ENCODE assay signal across 12 mouse cellular contexts in genomic region chr5:100751655-100752054, GRCm38 (mm10). TPM values are rescaled to one million over a fixed set of nuclear protein-coding genes. Genes with fewer than 3 reads are reported as not detected.
DNase-seq lines count a peak whose midpoint lies in the region; ATAC-seq lines count a peak whose summit lies in the region.
"Had no signal": no experiment of that assay in that cellular context is flagged by ENCODE, and none has a peak within 500 bp of the region (broad histone marks: within the 10 kb centered on the region; RNA-seq: fewer than 3 reads in every experiment).

No protein-coding gene starts in this region.

- H3K4me2 ChIP-seq in forebrain, embryonic 14.5 days (ENCODE audit: low read length): no peak overlapping the region
- no peak overlapping the region for H3K4me2 ChIP-seq in hindbrain, embryonic 14.5 days (replicated peaks)
- H3K4me2 ChIP-seq: lung, embryonic 14.5 days had no signal

- no peaks in the 10 kb centered on the region for H3K9me3 ChIP-seq in forebrain, embryonic 14.5 days (replicated peaks; ENCODE audit: control insufficient read depth, low read length)
- no peaks in the 10 kb centered on the region for H3K9me3 ChIP-seq in forebrain, embryonic 10.5 days
- H3K9me3 ChIP-seq in hindbrain, embryonic 14.5 days (ENCODE audit: control insufficient read depth, low read length): no peaks in the 10 kb centered on the region

- H3K27ac ChIP-seq in forebrain, embryonic 14.5 days (ENCODE audit: low read depth, low read length): no peak overlapping the region
- no peak overlapping the region for H3K27ac ChIP-seq in forebrain, embryonic 10.5 days
- 0 out of 2 replicates have a peak overlapping the region, but pooled peaks have one; percentile 32 for H3K27ac ChIP-seq in hindbrain, embryonic 14.5 days

- H3K4me3 ChIP-seq in forebrain, embryonic 14.5 days (ENCODE audit: low read depth, low read length): no peak overlapping the region
- no peak overlapping the region for H3K4me3 ChIP-seq in forebrain, embryonic 10.5 days
- no peak overlapping the region for H3K4me3 ChIP-seq in hindbrain, embryonic 14.5 days (replicated peaks; ENCODE audit: low read length)

- no peaks in the 10 kb centered on the region for H3K36me3 ChIP-seq in forebrain, embryonic 14.5 days (ENCODE audit: control insufficient read depth, insufficient read depth, low read length)
- H3K36me3 ChIP-seq in forebrain, embryonic 10.5 days (replicated peaks): no peaks in the 10 kb centered on the region
- no peaks in the 10 kb centered on the region for H3K36me3 ChIP-seq in hindbrain, embryonic 14.5 days (replicated peaks; ENCODE audit: control insufficient read depth, insufficient read depth)
- no peaks in the 10 kb centered on the region for H3K36me3 ChIP-seq in splenic B cell, adult 2 months (ENCODE audit: control insufficient read depth, insufficient read depth, low read length, poor library complexity, severe bottlenecking)

- WGBS in forebrain, embryonic 14.5 days: 68% methylated on average over 4 of the region's 4 CpGs
- 81% methylated on average over 4 of the region's 4 CpGs for WGBS in forebrain, embryonic 10.5 days
- 40% methylated on average over 4 of the region's 4 CpGs for WGBS in hindbrain, embryonic 14.5 days

- H3K27me3 ChIP-seq in forebrain, embryonic 14.5 days (replicated peaks; ENCODE audit: control insufficient read depth, insufficient read depth, low read length): no peaks in the 10 kb centered on the region
- H3K27me3 ChIP-seq in forebrain, embryonic 10.5 days (ENCODE audit: poor library complexity, severe bottlenecking): no peaks in the 10 kb centered on the region
- H3K27me3 ChIP-seq in hindbrain, embryonic 14.5 days (ENCODE audit: control insufficient read depth, insufficient read depth, low read length): no peaks in the 10 kb centered on the region
- H3K27me3 ChIP-seq in splenic B cell, adult 2 months (ENCODE audit: control insufficient read depth, insufficient read depth, low read length, poor library complexity, severe bottlenecking): no peaks in the 10 kb centered on the region

- H3K4me1 ChIP-seq in forebrain, embryonic 14.5 days (ENCODE audit: control insufficient read depth, insufficient read depth, low read length): no peaks in the 10 kb centered on the region
- no peaks in the 10 kb centered on the region; the same call in 1 of the 2 replicates for H3K4me1 ChIP-seq in forebrain, embryonic 10.5 days
- 0 out of 2 replicates have a peak, but pooled peaks cover 6% of the 10 kb centered on the region for H3K4me1 ChIP-seq in hindbrain, embryonic 14.5 days (replicated peaks; ENCODE audit: control insufficient read depth, insufficient read depth, low read length)

- DNase-seq in forebrain, embryonic 14.5 days (ENCODE audit: low spot score): peak; percentile 14
- DNase-seq in forebrain, embryonic 10.5 days (ENCODE audit: extremely low spot score, low spot score): no peak
- DNase-seq in adrenal gland, postnatal 10 days: peak; percentile 13
- no peak for DNase-seq in hindbrain, embryonic 14.5 days (ENCODE audit: low spot score)
- peak; percentile 14 for DNase-seq in splenic B cell, adult 2 months (ENCODE audit: low read depth, low spot score)
- no peak for DNase-seq in T-cell, adult 2 months (ENCODE audit: low spot score)
- DNase-seq in lung, postnatal 14 days: no peak
- no peak for DNase-seq in right cerebral cortex, postnatal 36 days (ENCODE audit: low spot score in 2 of 2)
- DNase-seq: cerebellum, adult 18-20 months; heart, postnatal 36 days; kidney, postnatal 14 days; lung, embryonic 14.5 days had no signal

- ATAC-seq in forebrain, embryonic 14.5 days: no peak
- no peak for ATAC-seq in hindbrain, embryonic 14.5 days (ENCODE audit: low FRiP score)

- H3K9ac ChIP-seq in forebrain, embryonic 14.5 days (ENCODE audit: low read length): no peak overlapping the region
- H3K9ac ChIP-seq in hindbrain, embryonic 14.5 days: no peak overlapping the region
- H3K9ac ChIP-seq: lung, embryonic 14.5 days had no signal

RNA-seq across cellular contexts. Expression of gene Hpse, which starts 32.1 kb away (rescaled TPM):
- 0.33 and 0.41 TPM in 2 replicates for polyA plus RNA-seq in forebrain, embryonic 14.5 days (2014; fragmentation: Nextera tagmentation; extraction: Ambion mirVana)
- 0.59 and 0.79 TPM in 2 replicates for polyA plus RNA-seq in forebrain, embryonic 10.5 days (2016; fragmentation: Nextera tagmentation; extraction: Ambion mirVana)
- total RNA-seq in adrenal gland, postnatal 10 days (2021): 1 to 10 TPM; 1.9 to 2.5 TPM
- 0.41 and 0.65 TPM in 2 replicates for polyA plus RNA-seq in hindbrain, embryonic 14.5 days (2014; fragmentation: Nextera tagmentation; extraction: Ambion mirVana)

RNA-seq across cellular contexts. Expression of gene Helq, which starts 46.7 kb away (rescaled TPM):
- polyA plus RNA-seq in forebrain, embryonic 14.5 days (2014; fragmentation: Nextera tagmentation; extraction: Ambion mirVana): 16.0 and 20.5 TPM in 2 replicates
- 26.0 and 26.7 TPM in 2 replicates for polyA plus RNA-seq in forebrain, embryonic 10.5 days (2016; fragmentation: Nextera tagmentation; extraction: Ambion mirVana)
- total RNA-seq in adrenal gland, postnatal 10 days (2021): 1 to 10 TPM; 4.9 to 9.1 TPM
- 20.1 and 23.8 TPM in 2 replicates for polyA plus RNA-seq in hindbrain, embryonic 14.5 days (2014; fragmentation: Nextera tagmentation; extraction: Ambion mirVana)

RNA-seq across cellular contexts. Expression of gene Mrps18c, which starts 46.8 kb away (rescaled TPM):
- polyA plus RNA-seq in forebrain, embryonic 14.5 days (2014; fragmentation: Nextera tagmentation; extraction: Ambion mirVana): 156 and 172 TPM in 2 replicates
- 202 and 217 TPM in 2 replicates for polyA plus RNA-seq in forebrain, embryonic 10.5 days (2016; fragmentation: Nextera tagmentation; extraction: Ambion mirVana)
- total RNA-seq in adrenal gland, postnatal 10 days (2021): 100 to 1,000 TPM; 118 to 120 TPM
- polyA plus RNA-seq in hindbrain, embryonic 14.5 days (2014; fragmentation: Nextera tagmentation; extraction: Ambion mirVana): 142 and 160 TPM in 2 replicates

Comparison
In these comparisons a context has a peak if more than half of its experiments do, and no peak if none do; other contexts are left out.
1. DNase-seq: peak in forebrain, embryonic 14.5 days (single experiment), adrenal gland, postnatal 10 days (single experiment) and splenic B cell, adult 2 months (single experiment); none in forebrain, embryonic 10.5 days (single experiment), hindbrain, embryonic 14.5 days (single experiment), T-cell, adult 2 months (single experiment), lung, postnatal 14 days (single experiment) and right cerebral cortex, postnatal 36 days (0 of 2).